8 mouse cellular contexts compared by ENCODE assay signal in genomic region chr19:57103360-57103958, GRCm38 (mm10).
DNase-seq lines count a peak whose midpoint lies in the region; ATAC-seq lines count a peak whose summit lies in the region.

No protein-coding gene starts in this region.

- no peaks in the 10 kb centered on the region for H3K27me3 ChIP-seq in limb, embryonic 12.5 days
- no peaks in the 10 kb centered on the region for H3K27me3 ChIP-seq in limb, embryonic 10.5 days (ENCODE audit: low read depth, poor library complexity, severe bottlenecking)
- no peaks in the 10 kb centered on the region for H3K27me3 ChIP-seq in embryonic facial prominence, embryonic 10.5 days (replicated peaks; ENCODE audit: low read depth, poor library complexity, severe bottlenecking)
- H3K27me3 ChIP-seq in limb, embryonic 15.5 days: no peaks in the 10 kb centered on the region

- no peak overlapping the region for H3K4me2 ChIP-seq in limb, embryonic 12.5 days
- H3K4me2 ChIP-seq in limb, embryonic 15.5 days: no peak overlapping the region

- H3K27ac ChIP-seq in limb, embryonic 12.5 days: peak overlapping the region; percentile 50
- no peak overlapping the region for H3K27ac ChIP-seq in limb, embryonic 10.5 days
- peak overlapping the region; percentile 48; the same call in 1 of the 2 replicates for H3K27ac ChIP-seq in embryonic facial prominence, embryonic 10.5 days (replicated peaks)
- peak overlapping the region; percentile 79 for H3K27ac ChIP-seq in limb, embryonic 15.5 days

- no peak overlapping the region for H3K4me3 ChIP-seq in limb, embryonic 12.5 days (replicated peaks)
- no peak overlapping the region for H3K4me3 ChIP-seq in limb, embryonic 10.5 days
- H3K4me3 ChIP-seq in embryonic facial prominence, embryonic 10.5 days: no peak overlapping the region
- H3K4me3 ChIP-seq in limb, embryonic 15.5 days: no peak overlapping the region

- no peaks in the 10 kb centered on the region for H3K36me3 ChIP-seq in limb, embryonic 12.5 days
- H3K36me3 ChIP-seq in limb, embryonic 10.5 days: no peaks in the 10 kb centered on the region
- H3K36me3 ChIP-seq in embryonic facial prominence, embryonic 10.5 days (replicated peaks): no peaks in the 10 kb centered on the region
- H3K36me3 ChIP-seq in limb, embryonic 15.5 days: no peaks in the 10 kb centered on the region

- 39% methylated on average over 4 of the region's 4 CpGs for WGBS in limb, embryonic 12.5 days
- WGBS in limb, embryonic 10.5 days: 66% methylated on average over 4 of the region's 4 CpGs
- WGBS in embryonic facial prominence, embryonic 10.5 days: 45% methylated on average over 4 of the region's 4 CpGs
- WGBS in limb, embryonic 15.5 days: 22% methylated on average over 4 of the region's 4 CpGs

- H3K9ac ChIP-seq in limb, embryonic 12.5 days (replicated peaks): no peak overlapping the region
- H3K9ac ChIP-seq in limb, embryonic 15.5 days: no peak overlapping the region

- peak; percentile 45 for ATAC-seq in frontal cortex, adult (ENCODE audit: low TSS enrichment)
- no peak for ATAC-seq in limb, embryonic 12.5 days (ENCODE audit: insufficient number of reproducible peaks, insufficient read depth, low FRiP score, low TSS enrichment, low read depth)
- no peak for ATAC-seq in limb, embryonic 15.5 days (ENCODE audit: insufficient number of reproducible peaks, low FRiP score, low TSS enrichment, low read depth)

- DNase-seq in frontal cortex, postnatal 10 days (ENCODE audit: low spot score in 2 of 2): no peak
- DNase-seq in limb, embryonic 10.5 days (ENCODE audit: low spot score): no peak
- DNase-seq in embryonic facial prominence, embryonic 10.5 days (ENCODE audit: low spot score): no peak
- no peak for DNase-seq in spleen, adult 18-20 months
- no peak for DNase-seq in urinary bladder, postnatal 14 days (ENCODE audit: low spot score)

- H3K4me1 ChIP-seq in limb, embryonic 12.5 days (replicated peaks): peaks cover 29% of the 10 kb centered on the region
- H3K4me1 ChIP-seq in limb, embryonic 10.5 days: peaks cover 39% of the 10 kb centered on the region
- H3K4me1 ChIP-seq in embryonic facial prominence, embryonic 10.5 days: peaks cover 48% of the 10 kb centered on the region
- H3K4me1 ChIP-seq in limb, embryonic 15.5 days: peaks cover 61% of the 10 kb centered on the region

- no peaks in the 10 kb centered on the region for H3K9me3 ChIP-seq in limb, embryonic 12.5 days
- H3K9me3 ChIP-seq in limb, embryonic 10.5 days (replicated peaks): no peaks in the 10 kb centered on the region
- no peaks in the 10 kb centered on the region for H3K9me3 ChIP-seq in embryonic facial prominence, embryonic 10.5 days
- H3K9me3 ChIP-seq in limb, embryonic 15.5 days: no peaks in the 10 kb centered on the region
